Mouse (Mus musculus): ENCODE data around the gene Nkain4.

Gene Nkain4

GRCm38 (mm10) chr2:180954061-180955047 lies at the start of gene Nkain4:
Gene Nkain4 (minus strand): TSS chr2:180954699.
- DNase-seq (ENCODE audit: low spot score in 2 of 2): no peak

GRCm38 (mm10) chr2:180996905-180997304 lies 42.4 kb upstream of the Nkain4 start:
- no peak for DNase-seq (ENCODE audit: low spot score in 2 of 2)

GRCm38 (mm10) chr2:180996436-180996835 lies 41.9 kb upstream of the Nkain4 start:
- DNase-seq (ENCODE audit: low spot score in 2 of 2): no peak

GRCm38 (mm10) chr2:180995457-180995856 lies 41.0 kb upstream of the Nkain4 start:
- DNase-seq (ENCODE audit: low spot score in 2 of 2): no peak

GRCm38 (mm10) chr2:180994360-180994759 lies 39.9 kb upstream of the Nkain4 start:
- no peak for DNase-seq (ENCODE audit: low spot score in 2 of 2)

GRCm38 (mm10) chr2:180990347-180990746 lies 35.8 kb upstream of the Nkain4 start:
- no peak for DNase-seq (ENCODE audit: low spot score in 2 of 2)

- no peak for DNase-seq (ENCODE audit: low spot score in 2 of 2)
These were observed 34.4 kb upstream of the Nkain4 start for GRCm38 (mm10) chr2:180988948-180989347.

- DNase-seq (ENCODE audit: low spot score in 2 of 2): no peak
These were observed 33.9 kb upstream of the Nkain4 start for GRCm38 (mm10) chr2:180988347-180988913.

GRCm38 (mm10) chr2:180987432-180988030 lies 33.0 kb upstream of the Nkain4 start:
- peak in 1 of 2 experiments; percentile 25 for DNase-seq (ENCODE audit: low spot score in 2 of 2)

- no peak for DNase-seq (ENCODE audit: low spot score in 2 of 2)
These were observed 32.5 kb upstream of the Nkain4 start for GRCm38 (mm10) chr2:180987001-180987400.

- no peak for DNase-seq (ENCODE audit: low spot score in 2 of 2)
These were observed 31.9 kb upstream of the Nkain4 start, which contains the start of gene Col20a1 for GRCm38 (mm10) chr2:180986449-180986848. Gene Col20a1 (plus strand): TSS chr2:180986535.

GRCm38 (mm10) chr2:180985635-180986034 lies 31.1 kb upstream of the Nkain4 start:
- DNase-seq (ENCODE audit: low spot score in 2 of 2): no peak

- no peak for DNase-seq (ENCODE audit: low spot score in 2 of 2)
These were observed 26.6 kb upstream of the Nkain4 start for GRCm38 (mm10) chr2:180981133-180981532.

- DNase-seq (ENCODE audit: low spot score in 2 of 2): peak; percentile 82 to 92
These were observed 12.7 kb upstream of the Nkain4 start, which contains the start of gene Arfgap1 for GRCm38 (mm10) chr2:180967010-180967763. Gene Arfgap1 (plus strand): TSS chr2:180967225.

GRCm38 (mm10) chr2:180966092-180966882 lies 11.8 kb upstream of the Nkain4 start:
- DNase-seq (ENCODE audit: low spot score in 2 of 2): no peak

GRCm38 (mm10) chr2:180963956-180964355 lies 9.5 kb upstream of the Nkain4 start:
- peak; percentile 65 to 76 for DNase-seq (ENCODE audit: low spot score in 2 of 2)

- DNase-seq (ENCODE audit: low spot score in 2 of 2): peak in 1 of 2 experiments; percentile 28
These were observed 8.3 kb upstream of the Nkain4 start for GRCm38 (mm10) chr2:180962616-180963308.

- no peak for DNase-seq (ENCODE audit: low spot score in 2 of 2)
These were observed 5.7 kb upstream of the Nkain4 start for GRCm38 (mm10) chr2:180960187-180960586.

GRCm38 (mm10) chr2:180959605-180960004 lies 5.1 kb upstream of the Nkain4 start:
- DNase-seq (ENCODE audit: low spot score in 2 of 2): no peak

GRCm38 (mm10) chr2:180953638-180954037 lies 861 bp downstream of the Nkain4 start:
- no peak for DNase-seq (ENCODE audit: low spot score in 2 of 2)

All from urinary bladder, postnatal 36 days (tissue).